Mouse (Mus musculus) heart, postnatal 36 days (tissue): ENCODE measurements at regions not wholly inside any gene's neighbourhood (a gene's known extent, or its start where the extent isn't known, plus 50 kb on each side); places are given as distances from the start of the nearest gene placed in this dataset.

Experiments
- DNase-seq, 2 experiments: peaks; one replicate each; pipeline ENCODE4 v3.0.0; 2021 to 2022
- intact Hi-C: fragments of 180-260 bp; cut with DNase I; formaldehyde crosslinking; loops from one replicate; pipeline ENCODE4 v1.15.1; 2025

DNA sequence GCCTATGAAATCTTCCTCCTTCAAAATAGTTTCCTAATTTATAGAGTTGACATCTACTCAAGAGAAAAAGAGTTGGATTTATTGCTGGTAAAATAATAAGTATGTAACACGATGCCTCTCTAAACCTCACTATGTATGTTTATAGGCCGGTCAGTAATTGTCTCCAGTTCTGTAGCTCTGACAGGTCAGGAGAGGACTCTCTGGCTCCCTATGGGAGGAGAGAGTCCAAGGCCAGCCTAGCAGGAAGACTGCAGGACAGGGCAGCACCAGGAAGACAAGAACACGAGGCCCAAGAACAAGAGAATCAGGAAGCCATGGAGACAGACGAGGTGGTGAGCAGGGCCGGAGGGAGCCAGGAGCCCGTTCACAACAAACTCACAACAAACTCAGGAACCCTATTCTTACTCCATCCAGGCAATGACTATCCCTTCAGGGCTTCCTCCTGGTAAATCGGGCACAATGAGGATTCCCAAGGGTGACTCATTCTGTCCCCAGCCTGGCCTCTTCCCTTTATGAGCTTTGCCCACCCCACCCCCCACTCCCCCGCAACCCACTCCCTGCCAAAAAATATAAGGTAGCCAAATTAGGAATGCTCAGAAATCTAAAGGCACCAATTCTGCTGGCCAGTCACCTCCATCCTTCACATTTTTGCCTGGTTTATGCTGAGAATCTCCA lies 244.7 kb upstream of the Zfp637 start:
- intact Hi-C loops: no loop called here

DNA sequence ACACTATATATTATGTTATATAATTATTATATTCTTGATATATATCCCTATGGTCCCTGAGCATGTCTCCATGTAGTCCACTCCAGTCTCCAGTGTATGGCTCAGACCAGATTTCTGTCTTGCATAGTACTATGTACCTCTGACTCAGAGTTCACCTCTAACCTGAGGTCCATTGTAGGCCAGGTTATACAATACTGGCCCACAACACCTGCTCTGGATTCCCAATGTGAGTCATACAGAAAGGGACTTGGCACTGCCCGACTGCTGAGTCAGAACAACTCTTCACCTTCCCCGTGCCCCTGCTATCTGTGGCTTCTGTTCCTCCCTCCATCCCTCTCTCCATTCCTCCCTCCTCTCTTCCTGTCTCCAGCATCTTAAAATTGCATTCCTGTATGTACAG lies 236.1 kb upstream of the Zfp637 start:
- intact Hi-C loops: loop anchor here (5.0 kb wide), 2 partner anchors 53 to 433 kb away; no protein-coding TSS in a partner anchor
- no peak for DNase-seq

More for the DNA sequence above, 244.7 kb upstream of the Zfp637 start:
- no peak for DNase-seq

DNA sequence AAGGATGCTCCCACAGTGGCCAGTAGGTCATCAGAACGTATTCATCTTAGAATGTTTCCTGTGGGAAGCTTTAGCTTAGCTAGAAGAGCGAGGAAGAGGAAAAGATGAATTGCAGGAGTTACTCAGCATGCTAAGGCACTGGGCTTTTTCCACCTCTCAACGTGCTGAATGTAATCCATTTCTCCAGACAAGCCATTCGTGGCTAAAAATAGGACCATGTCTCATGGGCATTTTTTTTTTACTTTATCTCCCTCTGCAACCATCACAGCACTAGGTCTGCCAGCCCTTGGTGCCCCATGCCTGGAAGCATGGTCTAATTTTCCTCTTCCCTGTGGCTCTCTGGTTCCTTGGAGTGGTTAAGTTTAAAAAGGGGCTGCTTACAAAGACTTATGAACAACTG lies 235.3 kb upstream of the Zfp637 start:
- intact Hi-C loops: loop anchor here (5.0 kb wide), 2 partner anchors 53 to 433 kb away; no protein-coding TSS in a partner anchor
- peak in 1 of 2 experiments; percentile 31 for DNase-seq

DNA sequence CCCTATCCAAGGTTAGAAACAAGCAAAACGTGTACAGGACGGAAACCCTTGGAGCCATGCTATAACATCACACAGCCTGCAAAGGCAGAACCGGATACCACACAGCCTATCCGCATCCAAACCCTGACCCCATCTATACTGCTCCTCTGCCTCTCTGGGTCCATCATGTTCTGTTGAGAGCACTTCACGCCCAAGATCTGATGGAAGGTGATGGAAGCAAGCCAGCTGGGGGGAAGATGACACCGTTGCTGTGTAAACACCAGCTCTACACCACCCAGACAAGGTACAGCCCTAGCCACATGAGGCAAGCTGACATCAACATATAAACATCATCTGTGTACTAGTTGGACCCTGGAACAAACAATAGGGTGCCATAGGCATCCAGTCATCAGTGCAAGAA lies 234.8 kb upstream of the Zfp637 start:
- intact Hi-C loops: loop anchor here (5.0 kb wide), 2 partner anchors 54 to 434 kb away; no protein-coding TSS in a partner anchor

DNA sequence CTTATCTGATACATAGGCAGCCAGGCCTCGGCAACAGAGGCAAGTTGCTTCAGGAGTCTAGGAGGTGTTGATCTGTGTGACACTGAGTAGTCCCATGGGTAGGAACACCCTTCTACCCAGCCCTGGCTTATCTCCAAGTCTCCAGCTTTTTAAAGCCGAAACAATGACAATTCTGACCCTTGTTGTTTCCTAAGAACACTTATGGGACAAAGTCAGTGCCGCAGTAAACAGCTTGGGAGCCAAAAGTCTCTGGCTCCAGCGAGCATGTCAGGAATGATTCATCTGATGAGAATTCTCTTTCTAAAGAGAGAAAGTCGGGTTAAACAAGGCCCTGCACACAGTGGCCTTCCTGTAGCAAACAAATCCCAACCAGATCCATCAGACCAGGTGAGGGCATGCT lies 234.0 kb upstream of the Zfp637 start:
- intact Hi-C loops: loop anchor here (5.0 kb wide), 2 partner anchors 55 to 435 kb away; no protein-coding TSS in a partner anchor
- peak; percentile 41 to 56 for DNase-seq

More for the DNA sequence above, 234.8 kb upstream of the Zfp637 start:
- DNase-seq: no peak

DNA sequence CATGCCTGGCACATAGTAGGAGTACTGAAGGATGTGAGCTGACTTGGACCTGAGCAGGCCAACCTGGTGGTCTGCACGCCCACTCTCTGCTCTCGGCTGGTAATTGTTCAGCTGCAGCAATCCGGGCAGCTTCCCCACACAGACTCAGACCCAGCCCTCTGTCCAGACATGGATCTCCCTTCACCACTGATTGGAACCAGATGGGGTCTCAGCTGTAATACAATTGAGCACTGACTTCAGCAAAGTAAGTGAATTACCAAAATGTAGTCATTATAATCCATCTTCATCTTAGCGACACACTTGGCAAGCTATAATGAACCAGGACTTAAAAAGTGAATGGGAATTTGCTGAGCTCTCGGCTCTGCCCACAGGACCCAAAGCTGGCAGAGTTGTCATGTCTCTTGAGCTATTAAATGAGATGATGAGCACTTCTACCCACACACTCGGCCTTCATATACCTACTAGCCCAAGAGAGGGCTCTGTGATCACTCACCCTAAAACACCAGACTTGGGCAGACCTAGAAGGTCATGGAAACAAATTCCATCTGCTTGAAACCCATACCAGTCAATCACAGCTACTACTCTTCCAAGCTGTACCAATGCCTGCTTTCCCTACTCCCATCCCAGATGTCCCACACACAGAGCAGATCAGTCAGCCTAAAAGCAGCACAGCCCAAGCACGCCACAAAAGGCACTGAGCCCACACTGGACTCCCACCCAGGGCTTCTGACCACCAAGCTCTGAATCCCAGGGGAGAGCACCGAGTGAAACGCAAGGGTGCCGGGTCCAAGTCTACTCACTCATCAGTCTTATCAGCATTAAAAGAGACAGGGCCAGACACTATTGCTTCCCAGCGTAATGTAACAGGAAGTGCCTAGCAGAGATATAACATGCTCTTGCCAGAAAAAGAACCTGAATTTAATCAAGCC lies 231.2 kb upstream of the Zfp637 start:
- intact Hi-C loops: loop anchor here (5.0 kb wide), 2 partner anchors 57 to 437 kb away; no protein-coding TSS in a partner anchor
- peak in 1 of 2 experiments; percentile 43 for DNase-seq

DNA sequence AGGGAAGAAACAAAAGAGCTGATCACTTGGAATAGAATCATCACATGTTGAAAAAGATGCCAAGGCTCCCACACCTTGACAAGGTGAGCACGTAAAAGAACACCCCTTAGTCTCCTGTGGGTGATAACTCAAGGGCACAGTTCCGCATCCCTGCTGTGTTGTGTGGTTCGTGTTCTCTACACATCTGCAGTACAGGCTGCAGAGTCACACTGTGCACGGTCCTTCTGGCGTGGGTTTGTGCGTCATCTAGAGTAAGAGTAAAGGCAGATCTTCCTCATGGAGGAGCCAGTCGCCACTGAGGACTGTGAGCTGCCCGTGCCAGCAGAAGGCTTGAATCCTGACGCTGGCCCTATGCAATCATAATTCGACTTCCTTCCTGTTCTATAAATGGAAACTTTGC lies 229.7 kb upstream of the Zfp637 start:
- intact Hi-C loops: no loop called here
- no peak for DNase-seq

DNA sequence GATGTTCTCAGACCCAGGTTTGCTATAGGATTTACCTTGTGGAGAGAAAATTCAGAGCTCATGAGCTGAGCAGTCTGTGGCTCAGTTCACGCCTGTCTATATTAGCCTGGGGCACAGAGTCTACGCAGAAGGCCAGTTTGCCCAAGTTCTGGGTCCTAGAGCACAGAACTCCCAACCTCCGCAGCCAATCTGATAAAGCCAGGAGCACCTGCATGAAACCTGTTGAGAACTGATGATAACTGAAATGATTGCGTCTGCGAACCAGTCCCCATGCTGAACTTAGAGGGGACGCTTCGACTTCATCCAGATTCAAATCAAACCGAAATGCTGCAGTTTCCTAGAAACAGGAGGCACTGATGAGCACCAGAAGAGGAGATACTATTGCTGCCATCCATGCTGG lies 229.0 kb upstream of the Zfp637 start:
- intact Hi-C loops: no loop called here
- no peak for DNase-seq

DNA sequence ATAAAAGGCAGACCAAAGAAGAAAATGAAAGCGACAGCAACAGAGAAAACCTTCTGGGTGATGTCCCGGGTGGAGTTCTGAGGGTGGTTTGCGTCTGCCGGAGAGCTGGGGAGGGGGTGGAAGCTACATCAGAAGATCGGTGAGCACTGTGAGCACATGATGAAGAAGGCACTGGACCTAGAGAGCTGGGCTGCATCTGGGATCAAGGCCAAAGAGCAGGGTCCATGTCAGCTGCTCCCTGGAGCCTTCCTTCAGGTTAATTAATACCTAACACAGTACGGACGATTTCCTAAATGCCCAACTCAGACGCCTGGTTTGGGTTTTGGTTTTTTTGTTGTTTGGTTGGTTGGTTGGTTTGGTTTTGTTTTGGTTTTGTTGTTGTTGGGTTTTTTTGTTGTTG lies 228.6 kb upstream of the Zfp637 start:
- no peak for DNase-seq
- intact Hi-C loops: no loop called here

DNA sequence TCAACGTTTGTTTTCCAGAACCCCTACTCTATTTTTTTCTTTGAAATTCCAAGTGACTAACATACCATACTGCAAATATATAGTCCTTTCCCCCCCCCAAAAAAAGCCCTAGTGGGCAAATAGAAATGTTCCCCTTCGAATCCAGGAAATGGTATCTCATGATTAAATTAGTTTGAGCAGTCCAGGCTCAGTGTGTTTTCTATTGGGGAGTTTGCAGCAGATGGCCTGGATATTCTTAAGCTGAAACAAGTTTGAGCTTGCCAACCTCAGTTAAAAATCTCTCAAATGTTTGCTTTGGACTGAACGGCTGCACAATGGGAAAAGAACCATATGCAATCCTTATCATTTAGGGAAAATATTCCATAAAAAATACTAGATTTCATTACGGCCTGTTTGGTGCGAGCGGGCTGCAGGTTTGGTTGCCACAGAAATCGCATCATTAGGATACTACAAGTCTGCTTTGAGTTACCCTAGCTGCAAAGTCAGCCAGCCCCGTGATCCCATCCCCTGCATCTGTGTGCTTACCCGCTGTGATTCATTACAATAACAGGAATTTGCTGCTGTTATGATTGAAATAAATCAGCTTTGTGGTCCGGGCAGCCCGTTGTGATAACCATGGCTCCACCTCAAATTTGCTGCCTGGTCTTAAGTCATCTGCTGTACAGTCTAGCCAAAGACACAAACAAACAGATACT lies 227.2 kb upstream of the Zfp637 start:
- no peak for DNase-seq
- intact Hi-C loops: no loop called here

DNA sequence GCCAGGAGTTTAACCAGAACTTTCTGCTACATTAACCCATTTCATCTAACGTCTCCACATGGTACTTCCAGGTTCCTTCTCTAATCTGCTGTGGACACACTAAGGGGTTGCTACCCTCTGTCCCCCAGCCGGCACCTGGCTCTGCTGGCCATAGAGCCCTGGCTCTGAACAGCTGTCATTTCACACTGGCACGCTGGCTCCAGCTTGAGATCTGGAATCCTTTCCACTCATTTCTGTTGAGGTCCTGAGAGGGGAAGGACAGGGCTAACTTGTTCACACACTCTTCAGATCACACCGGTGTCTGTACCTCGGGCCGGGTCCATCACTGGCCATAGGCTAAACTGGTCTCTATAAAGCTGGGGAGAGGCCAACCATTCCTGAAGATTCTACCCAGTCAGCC lies 226.6 kb upstream of the Zfp637 start:
- no peak for DNase-seq
- intact Hi-C loops: no loop called here

DNA sequence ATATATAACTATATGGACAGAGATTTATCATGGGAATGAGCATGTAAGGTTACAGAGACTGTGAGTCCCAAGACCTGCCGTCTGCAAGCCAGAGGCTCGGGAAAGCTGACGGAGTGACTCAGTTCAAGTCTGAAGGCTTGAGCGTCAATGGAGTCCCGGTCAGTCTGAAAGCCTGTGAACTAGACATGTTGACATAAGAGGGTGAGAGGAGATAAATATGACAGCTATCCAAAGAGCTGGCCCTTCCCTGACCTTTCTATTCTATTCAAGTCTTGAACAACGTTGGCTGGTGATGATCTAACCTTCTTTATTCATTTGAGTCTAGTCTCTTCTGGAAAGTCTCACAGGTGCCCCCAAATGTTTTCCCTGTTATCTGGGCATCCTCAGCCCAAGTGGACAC lies 223.8 kb upstream of the Zfp637 start:
- intact Hi-C loops: no loop called here
- no peak for DNase-seq

DNA sequence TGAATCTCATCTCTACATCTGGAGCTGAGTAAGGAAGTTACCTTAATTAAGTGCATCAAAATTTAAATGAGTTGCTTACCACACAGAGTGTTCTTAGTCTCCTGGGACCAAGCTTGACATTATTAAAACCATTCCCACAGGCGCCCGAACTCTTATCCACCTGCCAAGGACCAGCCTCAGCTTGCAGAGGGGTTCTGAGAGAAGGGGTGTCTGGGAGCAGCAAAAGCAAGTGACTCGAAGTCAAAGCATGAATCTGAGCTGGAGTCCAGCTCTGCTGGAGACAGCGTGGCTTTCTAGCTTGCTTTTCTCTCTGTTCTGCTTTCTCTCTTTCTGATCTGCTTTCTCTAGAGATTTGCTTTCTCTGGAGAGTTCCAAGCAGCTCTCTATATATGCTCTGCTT lies 223.0 kb upstream of the Zfp637 start:
- intact Hi-C loops: no loop called here
- DNase-seq: no peak

DNA sequence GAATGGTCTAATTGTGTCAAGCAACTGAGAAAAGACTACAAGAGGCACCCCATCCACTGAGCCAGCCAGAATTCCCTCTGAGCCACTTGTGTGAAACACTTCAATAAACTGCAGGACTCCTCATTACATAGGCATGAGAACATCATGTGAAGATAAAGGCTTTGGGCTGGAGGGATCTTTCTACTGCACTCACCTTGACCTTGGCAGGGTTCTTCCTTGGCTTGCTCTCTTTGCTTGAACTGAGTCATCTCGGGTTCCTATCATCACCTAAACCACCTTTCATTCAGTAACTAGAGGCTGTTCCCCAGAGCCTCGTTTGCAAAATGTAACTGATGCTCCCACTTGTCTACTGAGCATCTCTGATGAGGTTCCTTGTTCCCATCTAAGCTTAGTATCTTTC lies 221.4 kb upstream of the Zfp637 start:
- no peak for DNase-seq
- intact Hi-C loops: no loop called here

DNA sequence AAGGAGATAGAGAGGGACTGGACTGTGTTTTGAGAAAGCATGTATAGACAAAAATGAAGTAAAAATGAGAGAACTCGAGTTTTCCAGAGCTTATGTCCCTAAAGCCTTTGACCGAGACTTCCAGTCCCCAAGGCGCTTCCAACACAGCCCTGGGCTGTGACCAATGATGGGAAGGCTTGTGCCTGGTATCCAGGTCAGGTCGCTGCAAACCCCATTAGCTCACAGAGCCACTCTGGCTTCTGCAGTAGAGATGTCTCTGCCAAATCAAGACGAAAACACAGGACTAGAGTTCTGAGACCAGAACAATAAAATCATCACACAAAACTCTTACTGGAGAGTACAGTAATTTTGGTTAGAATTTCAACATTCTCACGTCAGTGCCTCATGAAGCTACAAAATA lies 218.5 kb upstream of the Zfp637 start:
- intact Hi-C loops: no loop called here
- no peak for DNase-seq

DNA sequence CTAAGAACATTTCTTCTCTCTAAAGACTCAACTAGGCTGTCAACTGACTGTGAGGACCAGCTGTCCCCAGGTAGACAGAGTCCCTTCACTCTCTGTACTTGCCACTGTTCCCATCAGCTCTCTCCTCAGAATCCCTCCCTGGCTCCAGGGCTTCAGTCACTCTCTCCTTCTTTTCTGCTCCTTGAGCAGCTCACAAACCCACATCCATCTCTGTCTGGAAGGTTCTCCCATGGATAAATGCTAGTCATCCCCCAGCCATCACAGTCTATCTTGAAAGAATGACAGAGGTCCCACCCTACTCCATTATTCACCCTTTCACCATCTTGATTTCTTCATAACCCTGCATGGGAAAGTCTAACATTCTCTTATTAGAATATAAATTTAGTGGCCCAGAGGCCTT lies 218.0 kb upstream of the Zfp637 start:
- DNase-seq: no peak
- intact Hi-C loops: no loop called here

DNA sequence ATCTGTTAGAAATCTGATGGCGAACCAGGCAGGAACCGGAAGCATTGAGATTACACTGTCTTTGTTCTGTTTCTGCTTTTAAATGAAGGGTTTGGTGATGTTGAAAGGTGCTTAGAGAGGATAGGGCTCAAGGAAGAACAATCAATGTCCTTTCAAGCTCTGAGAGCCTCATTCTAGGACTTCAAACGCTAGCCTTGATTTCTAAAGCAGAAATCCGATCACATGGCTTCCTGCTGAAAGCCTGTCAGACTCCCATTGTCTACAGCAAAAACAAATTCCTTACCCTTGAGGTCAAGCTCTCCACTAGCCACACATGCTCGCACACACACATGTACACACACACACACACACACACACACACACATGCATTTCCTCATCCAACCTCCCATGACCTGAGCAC lies 215.3 kb upstream of the Zfp637 start:
- DNase-seq: no peak
- intact Hi-C loops: no loop called here

DNA sequence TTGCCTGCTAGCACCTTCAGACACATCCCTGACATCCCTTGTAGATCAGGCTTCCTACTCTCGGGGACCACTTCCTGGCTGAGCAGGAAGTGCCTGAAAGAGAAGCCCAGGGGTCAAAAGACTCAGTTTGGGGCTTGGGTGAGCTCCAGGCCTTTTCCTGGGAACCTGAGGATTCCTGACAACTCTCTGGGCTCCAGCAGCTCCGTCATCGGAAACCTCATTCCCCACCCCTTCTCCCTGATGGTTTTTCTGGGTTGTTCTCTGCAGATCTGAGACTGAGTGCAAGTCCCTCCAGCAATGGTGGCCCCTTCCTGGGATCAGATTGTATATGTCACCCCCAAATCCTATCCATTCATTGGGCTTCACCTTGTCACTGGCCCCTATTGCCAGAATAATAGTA lies 213.5 kb upstream of the Zfp637 start:
- no peak for DNase-seq

DNA sequence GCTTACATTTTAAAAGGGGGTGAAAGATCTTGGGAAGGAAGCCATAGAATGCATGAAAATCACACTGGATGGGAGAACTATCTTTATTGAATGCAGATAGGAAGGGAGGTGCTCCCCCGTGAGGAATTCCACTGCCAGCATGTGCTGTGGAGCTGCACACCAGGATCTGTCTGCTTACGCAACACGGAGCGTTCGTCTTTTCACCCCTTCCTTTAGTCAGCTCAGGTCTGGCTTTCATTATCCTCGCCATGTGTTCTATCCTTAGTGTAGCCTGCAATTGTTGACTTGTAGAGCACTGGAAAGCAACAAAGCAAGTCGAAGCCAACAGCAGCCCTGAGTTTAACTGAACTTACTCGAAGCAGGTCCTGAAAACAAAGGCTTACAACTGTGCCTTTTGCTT lies 194.4 kb upstream of the Zfp637 start:
- DNase-seq: peak in 1 of 2 experiments; percentile 26
- intact Hi-C loops: no loop called here

More for the DNA sequence above, 213.5 kb upstream of the Zfp637 start:
- intact Hi-C loops: no loop called here

DNA sequence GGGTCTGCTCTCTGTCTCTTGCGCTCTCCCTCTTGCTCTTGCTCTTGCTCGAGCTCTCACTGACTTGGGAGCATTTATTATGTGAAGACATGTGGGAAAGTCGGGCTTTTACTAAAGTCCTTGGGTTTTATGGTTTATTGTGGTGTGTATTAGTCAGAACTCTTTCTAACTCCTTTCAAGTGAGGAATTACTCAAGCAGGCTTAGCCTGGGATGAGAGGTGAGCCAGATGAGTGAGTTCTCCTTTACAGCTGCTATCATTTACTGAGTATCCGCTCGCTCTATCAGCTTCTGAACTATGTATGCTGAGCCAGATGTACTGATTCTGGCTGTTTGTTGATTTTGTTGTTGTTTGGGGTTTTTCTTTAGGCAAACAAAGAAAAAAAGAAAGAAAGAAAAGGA lies 190.4 kb upstream of the Zfp637 start:
- no peak for DNase-seq
- intact Hi-C loops: no loop called here

DNA sequence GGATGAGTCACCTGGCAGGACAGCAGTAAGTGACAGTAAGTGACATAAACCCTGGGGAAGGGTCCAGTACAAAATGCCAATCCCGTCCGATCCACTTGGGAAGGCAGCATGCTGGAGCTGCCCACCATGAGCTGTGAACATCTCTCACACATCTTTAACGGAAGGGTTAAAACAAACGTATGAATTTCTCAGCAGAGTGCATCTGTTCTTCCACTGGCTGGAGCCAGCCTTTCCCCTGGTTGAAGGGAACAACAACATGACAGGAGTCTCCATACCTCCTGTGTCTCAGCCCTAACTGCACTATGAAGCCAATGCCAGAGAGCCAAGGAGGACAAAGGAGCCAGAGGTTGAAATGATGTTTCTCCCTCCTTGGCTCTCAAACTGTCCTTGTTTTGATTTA lies 189.4 kb upstream of the Zfp637 start:
- DNase-seq: no peak
- intact Hi-C loops: no loop called here
